Mouse (Mus musculus): Measurements from ENCODE around the gene Nbl1. TPM values are rescaled to one million over a fixed set of nuclear protein-coding genes. Genes with fewer than 3 reads are reported as not detected.

The Nbl1 gene
- polyA plus RNA-seq, 1 experiment from 2014 or later: 7.3 TPM

DNA sequence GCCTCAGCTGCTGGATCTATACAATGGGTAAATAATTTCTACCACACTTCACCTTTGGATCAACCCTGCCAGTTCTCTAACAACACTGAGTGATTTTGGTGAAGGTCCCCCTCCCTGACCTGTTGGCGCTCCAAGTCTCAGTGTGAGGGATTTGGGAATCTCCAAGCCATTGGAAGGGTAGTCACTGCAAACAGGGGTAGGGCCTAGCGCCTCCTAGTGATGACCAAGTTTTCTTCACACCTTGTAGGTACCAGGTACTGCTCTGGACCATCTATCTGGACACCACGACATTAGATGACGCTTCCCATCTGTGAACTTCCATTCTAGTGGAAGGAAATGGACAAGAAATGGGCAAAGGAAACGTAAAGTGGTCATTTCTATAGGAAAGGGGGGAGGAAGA, 16.9 kb downstream of the Nbl1 start:
- H3K4me1 ChIP-seq: peaks cover 17% of the 10 kb centered on the region
- H3K27ac ChIP-seq: no peak overlapping the region
- peaks cover 73% of the 10 kb centered on the region for H3K27me3 ChIP-seq (ENCODE audit: insufficient read depth, poor library complexity, severe bottlenecking)
- no peaks in the 10 kb centered on the region for H3K36me3 ChIP-seq
- H3K4me3 ChIP-seq: peak overlapping the region; percentile 67
- H3K9me3 ChIP-seq: no peaks in the 10 kb centered on the region
- 11% methylated on average over 5 of the region's 5 CpGs for WGBS
- no peak for DNase-seq (ENCODE audit: low spot score)

DNA sequence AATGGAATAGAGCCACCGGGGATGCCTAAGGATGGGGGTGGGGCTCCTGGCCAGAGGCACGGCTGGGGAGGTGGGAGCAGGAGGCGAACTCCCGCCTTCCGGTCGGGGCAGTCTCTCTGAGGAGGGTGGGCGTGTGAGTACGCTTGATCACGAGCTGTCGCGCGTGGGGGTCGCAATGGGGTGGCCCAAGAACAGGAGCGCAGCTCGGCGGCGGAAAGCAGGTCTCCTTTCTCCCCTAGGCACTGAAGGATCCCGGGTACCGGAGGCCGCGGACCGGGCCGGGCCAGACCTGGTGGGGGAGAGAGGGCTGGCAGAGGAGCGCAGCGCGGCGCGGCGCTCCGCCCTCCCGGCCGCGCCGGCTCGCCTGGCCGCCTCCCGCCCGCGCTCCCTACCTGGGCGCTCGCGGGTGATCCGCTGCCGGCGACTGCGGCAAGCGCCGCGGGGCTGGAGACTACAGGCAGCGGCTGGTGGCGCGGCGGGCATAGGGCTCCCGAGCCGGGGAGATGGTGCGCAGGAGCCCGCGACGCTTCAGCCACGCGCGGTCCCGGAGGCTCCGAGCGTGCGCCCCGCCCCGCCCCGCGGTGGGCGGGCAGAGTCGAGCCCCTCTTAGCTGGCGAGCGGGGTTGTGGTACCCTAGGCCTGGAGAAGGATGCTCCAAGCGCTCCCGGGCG, 17.6 kb downstream of the Nbl1 start, which contains the start of gene Htr6:
TSS of gene Htr6 (minus strand) at position 530 of the 671 bp plus-strand sequence.
- WGBS: under 1% methylated on average over 74 of the region's 77 CpGs
- no peaks in the 10 kb centered on the region for H3K36me3 ChIP-seq
- no peak for DNase-seq (ENCODE audit: low spot score)
- peak within 1 kb of the TSS; percentile 5; the same call in 1 of the 2 replicates for H3K27ac ChIP-seq
- H3K4me3 ChIP-seq: peak within 1 kb of the TSS; percentile 67
- peaks cover 78% of the 10 kb centered on the region for H3K27me3 ChIP-seq (ENCODE audit: insufficient read depth, poor library complexity, severe bottlenecking)
- H3K9me3 ChIP-seq: no peaks in the 10 kb centered on the region
- H3K4me1 ChIP-seq: peaks cover 17% of the 10 kb centered on the region

DNA sequence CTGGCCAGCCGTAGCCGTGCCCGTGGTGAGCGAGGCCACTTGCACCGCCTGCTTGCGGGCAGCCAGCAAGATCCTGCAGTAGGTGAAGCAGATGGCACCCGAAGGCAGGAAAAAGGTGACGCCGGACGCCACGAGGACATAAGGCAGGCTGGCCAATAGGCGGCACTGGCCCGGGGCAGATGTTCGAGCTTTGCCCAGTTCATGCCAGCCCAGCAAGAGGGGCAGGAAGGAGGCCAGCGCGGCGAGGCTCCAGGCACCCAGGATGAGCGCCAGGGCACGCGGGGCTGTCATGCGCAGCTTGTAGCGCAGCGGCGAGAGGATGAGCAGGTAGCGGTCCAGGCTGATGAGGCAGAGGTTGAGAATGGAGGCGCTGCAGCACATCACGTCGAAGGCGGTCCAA, 18.7 kb downstream of the Nbl1 start:
- no peak overlapping the region for H3K27ac ChIP-seq
- WGBS: 14% methylated on average over 29 of the region's 29 CpGs
- no peaks in the 10 kb centered on the region for H3K36me3 ChIP-seq
- H3K4me1 ChIP-seq: peaks cover 17% of the 10 kb centered on the region
- H3K9me3 ChIP-seq: no peaks in the 10 kb centered on the region
- H3K27me3 ChIP-seq (ENCODE audit: insufficient read depth, poor library complexity, severe bottlenecking): peaks cover 89% of the 10 kb centered on the region
- H3K4me3 ChIP-seq: peak overlapping the region; percentile 67
- DNase-seq (ENCODE audit: low spot score): no peak

DNA sequence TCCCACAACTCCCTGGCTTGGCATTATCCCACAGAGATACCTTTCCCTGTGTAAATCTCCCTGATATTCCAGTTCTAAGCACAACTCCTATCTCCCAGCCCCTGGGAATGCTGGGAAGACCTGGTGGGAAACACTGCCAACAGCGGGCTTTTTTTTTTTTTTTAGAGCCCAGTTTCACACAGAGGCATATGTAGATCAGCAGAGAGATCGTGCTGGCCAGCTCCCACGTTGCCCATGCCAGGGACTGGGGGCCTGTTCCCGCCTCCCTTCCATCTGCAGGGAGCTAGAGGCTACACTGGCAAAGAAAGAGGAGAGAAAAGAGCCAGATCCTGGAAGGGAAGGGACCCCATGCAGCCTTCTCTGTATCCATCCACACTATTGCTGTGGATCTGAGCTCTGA, 24.5 kb downstream of the Nbl1 start:
- 34% methylated on average over 4 of the region's 4 CpGs for WGBS
- Histone ChIP-seq H3K36me3 (no peaks in the 10 kb centered on the region), H3K9me3 (no peaks in the 10 kb centered on the region), H3K27ac (no peak overlapping the region), H3K4me3 (no peak overlapping the region), H3K4me1 (no peaks in the 10 kb centered on the region), H3K27me3 (ENCODE audit: insufficient read depth, poor library complexity, severe bottlenecking) (peaks cover 66% of the 10 kb centered on the region)
- no peak for DNase-seq (ENCODE audit: low spot score)

DNA sequence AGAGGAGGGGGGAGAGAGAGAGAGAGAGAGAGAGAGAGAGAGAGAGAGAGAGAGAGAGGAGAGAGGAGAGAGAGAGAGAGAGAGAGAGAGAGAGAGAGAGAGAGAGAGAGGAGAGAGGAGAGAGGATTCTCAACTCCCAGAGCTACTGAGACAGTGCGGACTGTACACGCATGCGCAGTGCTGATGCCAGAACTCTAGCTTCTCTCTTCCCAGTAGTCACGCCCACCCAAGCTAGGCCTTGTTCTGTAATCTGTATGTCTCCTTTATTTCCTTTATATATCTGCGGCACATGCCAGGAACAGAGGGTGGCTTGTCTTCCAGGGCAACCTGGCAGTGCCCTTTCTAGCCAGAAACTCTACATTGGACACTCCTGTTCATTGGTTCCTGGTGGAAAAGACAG, 28.0 kb downstream of the Nbl1 start:
- Histone ChIP-seq H3K9me3 (no peaks in the 10 kb centered on the region), H3K4me1 (no peaks in the 10 kb centered on the region), H3K4me3 (no peak overlapping the region), H3K27me3 (ENCODE audit: insufficient read depth, poor library complexity, severe bottlenecking) (peaks cover 41% of the 10 kb centered on the region), H3K36me3 (no peaks in the 10 kb centered on the region), H3K27ac (no peak overlapping the region)
- no peak for DNase-seq (ENCODE audit: low spot score)
- 85% methylated on average over 5 of the region's 5 CpGs for WGBS

DNA sequence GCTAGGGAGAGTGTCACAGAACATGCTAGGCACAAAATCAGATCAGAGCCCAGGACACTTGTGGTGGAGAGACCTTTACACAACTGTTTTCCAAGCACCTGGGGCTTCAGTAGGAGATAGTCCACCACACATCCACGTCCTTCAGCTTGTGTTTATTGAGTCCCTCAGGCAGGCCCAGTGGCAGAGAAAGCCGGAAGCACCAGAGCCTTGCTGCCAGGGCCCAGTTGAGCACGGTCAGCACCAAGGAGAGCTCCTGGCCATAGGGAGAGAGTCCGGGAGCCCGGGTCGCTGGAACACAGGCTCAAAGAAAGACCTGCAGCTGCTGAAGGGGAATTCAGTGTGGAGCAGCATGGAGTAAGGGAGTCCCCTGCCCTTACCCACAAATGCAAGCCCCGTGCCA, 33.2 kb downstream of the Nbl1 start:
- 9% methylated on average over 7 of the region's 7 CpGs for WGBS
- H3K27me3 ChIP-seq (ENCODE audit: insufficient read depth, poor library complexity, severe bottlenecking): peaks cover 24% of the 10 kb centered on the region; the same call in 1 of the 2 replicates
- no peak overlapping the region for H3K4me3 ChIP-seq
- no peak overlapping the region for H3K27ac ChIP-seq
- DNase-seq (ENCODE audit: low spot score): peak; percentile 81
- no peaks in the 10 kb centered on the region for H3K36me3 ChIP-seq
- no peaks in the 10 kb centered on the region for H3K9me3 ChIP-seq
- H3K4me1 ChIP-seq: peaks cover 2% of the 10 kb centered on the region; the same call in 1 of the 2 replicates

DNA sequence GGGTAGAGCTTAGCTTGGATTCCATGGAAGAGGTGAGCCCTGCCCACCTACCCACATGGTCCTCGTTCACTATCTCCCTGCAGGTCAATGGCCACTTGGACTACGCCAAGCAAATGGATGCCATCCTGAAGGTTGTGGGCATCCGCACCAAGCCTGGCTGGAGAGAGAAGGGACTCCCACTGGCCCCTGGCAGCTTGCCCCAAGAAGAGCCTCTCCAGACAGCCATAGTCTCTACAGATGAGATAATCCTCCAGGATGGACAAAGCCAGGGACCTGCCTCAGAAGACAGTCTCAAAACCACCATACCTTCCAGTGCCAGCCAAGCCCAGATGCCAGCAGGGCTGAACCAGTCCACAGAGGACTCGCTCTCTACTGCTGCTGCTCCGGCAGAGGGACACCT, 34.8 kb downstream of the Nbl1 start:
- WGBS: 80% methylated on average over 5 of the region's 5 CpGs
- no peak for DNase-seq (ENCODE audit: low spot score)
- no peak overlapping the region for H3K27ac ChIP-seq

DNA sequence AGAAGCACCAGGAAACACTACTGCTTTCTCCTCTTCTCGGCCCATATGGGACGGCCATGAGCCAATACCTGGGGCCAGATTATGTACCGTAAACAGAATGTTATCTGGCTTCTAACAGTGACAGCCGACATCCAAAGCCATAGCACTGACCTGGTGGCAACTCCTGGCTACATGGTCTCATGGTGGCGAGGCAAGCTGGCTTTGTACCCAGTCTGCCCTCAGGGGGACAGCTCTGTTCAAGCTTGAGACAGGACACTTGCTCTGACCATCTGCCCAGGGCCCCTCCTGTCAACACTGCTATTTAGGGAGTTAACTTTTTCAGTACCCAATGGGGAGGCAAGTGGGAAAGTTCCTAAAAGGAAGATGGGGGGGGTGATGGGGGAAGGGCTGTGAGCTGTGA, 35.5 kb downstream of the Nbl1 start:
- H3K36me3 ChIP-seq: no peaks in the 10 kb centered on the region
- H3K27ac ChIP-seq: no peak overlapping the region
- peaks cover 7% of the 10 kb centered on the region; the same call in 1 of the 2 replicates for H3K4me1 ChIP-seq
- H3K9me3 ChIP-seq: no peaks in the 10 kb centered on the region
- WGBS: 73% methylated on average over 5 of the region's 5 CpGs
- H3K4me3 ChIP-seq: no peak overlapping the region
- no peak for DNase-seq (ENCODE audit: low spot score)
- H3K27me3 ChIP-seq (ENCODE audit: insufficient read depth, poor library complexity, severe bottlenecking): peaks cover 30% of the 10 kb centered on the region; the same call in 1 of the 2 replicates

More for the DNA sequence above, 34.8 kb downstream of the Nbl1 start:
- Histone ChIP-seq H3K36me3 (no peaks in the 10 kb centered on the region), H3K27me3 (ENCODE audit: insufficient read depth, poor library complexity, severe bottlenecking) (peaks cover 25% of the 10 kb centered on the region; the same call in 1 of the 2 replicates), H3K4me1 (peaks cover 7% of the 10 kb centered on the region; the same call in 1 of the 2 replicates), H3K9me3 (no peaks in the 10 kb centered on the region), H3K4me3 (no peak overlapping the region)

DNA sequence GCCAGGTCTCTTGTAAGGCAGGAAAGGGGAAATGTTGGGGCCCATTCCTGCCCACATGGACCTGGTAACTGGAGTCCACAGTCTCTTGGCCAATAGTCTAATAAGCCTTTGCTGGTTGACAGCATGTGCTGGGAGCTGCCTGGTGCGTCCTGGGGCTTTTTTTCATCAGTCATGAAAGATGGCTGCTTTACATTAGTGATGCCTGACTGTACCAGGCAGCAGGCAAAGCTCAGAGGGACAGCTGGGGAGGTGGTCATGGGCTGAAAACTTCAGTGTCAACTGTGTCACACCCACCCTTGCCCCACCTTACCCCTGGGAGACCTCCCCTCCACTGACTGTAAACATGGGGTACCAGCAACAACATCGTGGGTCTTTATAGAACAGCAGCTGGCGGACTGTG, 37.0 kb downstream of the Nbl1 start:
- H3K4me3 ChIP-seq: no peak overlapping the region
- no peak for DNase-seq (ENCODE audit: low spot score)
- peaks cover 22% of the 10 kb centered on the region; the same call in 1 of the 2 replicates for H3K27me3 ChIP-seq (ENCODE audit: insufficient read depth, poor library complexity, severe bottlenecking)
- 73% methylated on average over 3 of the region's 3 CpGs for WGBS
- H3K36me3 ChIP-seq: no peaks in the 10 kb centered on the region
- peaks cover 7% of the 10 kb centered on the region; the same call in 1 of the 2 replicates for H3K4me1 ChIP-seq
- H3K27ac ChIP-seq: no peak overlapping the region
- H3K9me3 ChIP-seq: no peaks in the 10 kb centered on the region

DNA sequence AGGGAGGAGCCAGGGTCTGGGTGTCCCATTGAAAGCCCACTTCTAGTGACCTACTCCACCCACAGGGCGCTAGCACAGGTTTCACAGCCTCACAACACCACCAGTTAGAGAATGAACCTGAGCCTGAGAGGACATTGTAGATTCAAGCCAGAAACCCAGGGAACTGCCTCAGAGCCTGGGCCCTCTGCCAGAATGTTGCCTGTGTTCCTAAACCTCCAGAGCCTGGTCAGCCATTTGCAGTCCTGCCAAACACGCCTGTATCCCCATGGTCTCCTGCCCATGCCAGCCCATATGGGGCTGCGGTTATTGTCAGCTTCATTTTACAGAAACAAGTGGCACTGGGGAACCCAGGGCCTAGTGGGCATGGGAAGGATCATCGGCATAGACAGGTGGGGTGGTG, 37.5 kb downstream of the Nbl1 start:
- no peaks in the 10 kb centered on the region for H3K36me3 ChIP-seq
- DNase-seq (ENCODE audit: low spot score): no peak
- H3K27me3 ChIP-seq (ENCODE audit: insufficient read depth, poor library complexity, severe bottlenecking): peaks cover 22% of the 10 kb centered on the region; the same call in 1 of the 2 replicates
- peaks cover 7% of the 10 kb centered on the region; the same call in 1 of the 2 replicates for H3K4me1 ChIP-seq
- WGBS: 79% methylated on average over 4 of the region's 4 CpGs
- H3K27ac ChIP-seq: no peak overlapping the region
- H3K4me3 ChIP-seq: no peak overlapping the region
- H3K9me3 ChIP-seq: no peaks in the 10 kb centered on the region

DNA sequence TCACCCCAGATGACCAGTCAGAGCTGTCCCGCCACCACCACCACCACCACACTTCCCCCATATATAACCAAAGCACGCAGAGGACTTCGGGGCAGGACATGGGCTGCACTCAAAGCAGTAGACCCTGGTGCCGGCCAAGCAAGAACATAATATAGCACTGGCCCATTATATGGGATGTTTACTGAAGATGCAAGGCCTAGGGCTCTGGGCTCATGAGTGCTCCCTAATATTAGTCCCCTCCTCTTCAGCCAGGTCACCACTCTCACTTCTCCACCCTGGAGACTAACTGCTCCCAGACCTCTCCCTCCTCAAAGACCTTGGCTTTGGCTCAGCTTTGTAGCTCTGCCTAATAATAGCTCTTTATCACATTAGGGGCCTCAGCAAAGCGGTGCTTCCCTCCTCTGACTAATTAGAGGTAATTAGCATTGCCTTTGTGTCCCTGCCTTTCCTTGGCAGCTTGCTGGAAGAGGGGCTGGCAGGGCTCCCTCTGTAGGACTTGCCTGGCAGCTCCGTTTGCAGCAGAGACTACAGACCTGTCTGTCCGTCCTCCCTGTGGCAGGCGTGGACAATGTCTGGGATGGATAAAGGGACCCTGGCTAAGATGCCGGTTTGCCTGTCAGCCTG, 38.4 kb downstream of the Nbl1 start:
- Histone ChIP-seq H3K4me1 (peaks cover 7% of the 10 kb centered on the region; the same call in 1 of the 2 replicates), H3K27me3 (ENCODE audit: insufficient read depth, poor library complexity, severe bottlenecking) (peaks cover 22% of the 10 kb centered on the region; the same call in 1 of the 2 replicates), H3K4me3 (no peak overlapping the region), H3K9me3 (no peaks in the 10 kb centered on the region), H3K36me3 (no peaks in the 10 kb centered on the region), H3K27ac (no peak overlapping the region)
- WGBS: 45% methylated on average over 9 of the region's 9 CpGs
- no peak for DNase-seq (ENCODE audit: low spot score)

DNA sequence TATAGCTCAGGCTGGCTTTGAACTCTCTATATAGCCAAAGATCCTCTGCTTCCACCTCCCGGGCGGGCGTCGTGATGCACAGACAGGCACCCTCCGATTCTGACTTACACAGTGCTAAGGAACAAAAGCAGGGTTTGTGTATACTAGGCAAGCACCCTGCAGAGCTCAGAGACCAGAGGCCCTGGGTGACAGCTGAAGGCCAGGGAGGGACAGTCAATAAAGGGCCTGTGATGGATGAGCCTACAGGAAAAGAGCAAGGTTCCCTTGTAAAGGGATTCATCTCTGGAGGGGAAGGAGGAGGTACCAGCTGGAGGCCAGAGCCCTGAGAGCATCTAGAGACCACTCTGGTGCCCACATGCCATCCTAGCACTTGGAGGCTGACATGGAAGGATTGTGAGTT, 39.4 kb downstream of the Nbl1 start:
- peaks cover 15% of the 10 kb centered on the region; the same call in 1 of the 2 replicates for H3K27me3 ChIP-seq (ENCODE audit: insufficient read depth, poor library complexity, severe bottlenecking)
- no peak overlapping the region for H3K4me3 ChIP-seq
- 49% methylated on average over 5 of the region's 5 CpGs for WGBS
- no peaks in the 10 kb centered on the region for H3K36me3 ChIP-seq
- H3K9me3 ChIP-seq: no peaks in the 10 kb centered on the region
- no peak for DNase-seq (ENCODE audit: low spot score)
- peaks cover 7% of the 10 kb centered on the region; the same call in 1 of the 2 replicates for H3K4me1 ChIP-seq
- H3K27ac ChIP-seq: no peak overlapping the region

DNA sequence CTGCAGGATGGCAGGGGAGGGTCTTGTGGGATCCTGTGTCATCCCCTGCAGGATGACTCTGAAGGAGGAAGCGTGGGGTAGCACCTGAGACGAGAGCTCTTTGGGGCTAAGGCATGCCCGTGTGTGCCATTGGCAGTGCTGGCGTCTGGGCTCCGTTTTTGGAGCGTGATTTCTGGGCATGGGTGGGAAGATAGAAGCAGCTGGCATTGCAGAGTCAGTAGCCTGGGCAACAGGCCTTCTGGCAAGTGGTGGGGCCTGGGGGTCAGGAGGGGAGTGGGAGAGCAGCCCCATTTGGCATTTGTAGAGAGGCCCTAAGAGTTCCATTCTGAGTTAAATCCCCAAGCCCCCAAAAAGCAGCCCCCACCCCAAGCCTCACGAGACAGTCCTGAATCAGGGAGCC, 40.0 kb downstream of the Nbl1 start:
- no peaks in the 10 kb centered on the region for H3K36me3 ChIP-seq
- H3K9me3 ChIP-seq: no peaks in the 10 kb centered on the region
- H3K27me3 ChIP-seq (ENCODE audit: insufficient read depth, poor library complexity, severe bottlenecking): peaks cover 9% of the 10 kb centered on the region; the same call in 1 of the 2 replicates
- WGBS: 75% methylated on average over 7 of the region's 7 CpGs
- DNase-seq (ENCODE audit: low spot score): no peak
- H3K4me3 ChIP-seq: no peak overlapping the region
- no peak overlapping the region for H3K27ac ChIP-seq
- H3K4me1 ChIP-seq: peaks cover 7% of the 10 kb centered on the region; the same call in 1 of the 2 replicates
